8 mouse cellular contexts compared by ENCODE assay signal in genomic region chr2:73313117-73313501, GRCm38 (mm10). TPM values are rescaled to one million over a fixed set of nuclear protein-coding genes. Genes with fewer than 3 reads are reported as not detected.
DNase-seq lines count a peak whose midpoint lies in the region; ATAC-seq lines count a peak whose summit lies in the region.

No protein-coding gene starts in this region.

- peaks cover 24% of the 10 kb centered on the region for H3K36me3 ChIP-seq in embryonic facial prominence, embryonic 10.5 days (replicated peaks)
- peaks cover 39% of the 10 kb centered on the region for H3K36me3 ChIP-seq in liver, embryonic 12.5 days

- peak overlapping the region; percentile 78 for H3K4me2 ChIP-seq in liver, embryonic 12.5 days

- 52% methylated on average over 14 of the region's 14 CpGs for WGBS in embryonic facial prominence, embryonic 10.5 days
- WGBS in liver, embryonic 12.5 days (ENCODE audit: insufficient replicate concordance): 14% methylated on average over 14 of the region's 14 CpGs

- H3K9me3 ChIP-seq in embryonic facial prominence, embryonic 10.5 days: no peaks in the 10 kb centered on the region
- no peaks in the 10 kb centered on the region for H3K9me3 ChIP-seq in liver, embryonic 12.5 days (replicated peaks)

- H3K4me1 ChIP-seq in embryonic facial prominence, embryonic 10.5 days: peaks cover 15% of the 10 kb centered on the region
- peaks cover 28% of the 10 kb centered on the region for H3K4me1 ChIP-seq in liver, embryonic 12.5 days

- H3K27ac ChIP-seq in embryonic facial prominence, embryonic 10.5 days (replicated peaks): peak overlapping the region; percentile 76
- peak overlapping the region; percentile 96 for H3K27ac ChIP-seq in liver, embryonic 12.5 days

- peak overlapping the region; percentile 91 for H3K9ac ChIP-seq in liver, embryonic 12.5 days

- peak; percentile 44 for ATAC-seq in liver, embryonic 12.5 days

- no peaks in the 10 kb centered on the region for H3K27me3 ChIP-seq in embryonic facial prominence, embryonic 10.5 days (replicated peaks; ENCODE audit: low read depth, poor library complexity, severe bottlenecking)
- no peaks in the 10 kb centered on the region for H3K27me3 ChIP-seq in liver, embryonic 12.5 days (replicated peaks)

- DNase-seq in A20 (ENCODE audit: low read depth, low spot score): peak; percentile 84
- DNase-seq in adrenal gland, adult 2 months: peak; percentile 71
- peak; percentile 42 for DNase-seq in embryonic facial prominence, embryonic 10.5 days (ENCODE audit: low spot score)
- DNase-seq in heart, adult 9 months (ENCODE audit: low spot score in 2 of 2): peak; percentile 28 to 60
- DNase-seq in kidney, adult 9 months: peak; percentile 68
- DNase-seq in neural tube, embryonic 10.5 days (ENCODE audit: extremely low spot score, low spot score): peak; percentile 36
- DNase-seq in testis, postnatal 14 days (ENCODE audit: low spot score): peak; percentile 27

- H3K4me3 ChIP-seq in embryonic facial prominence, embryonic 10.5 days: peak overlapping the region; percentile 74
- peak overlapping the region; percentile 96 for H3K4me3 ChIP-seq in liver, embryonic 12.5 days

RNA-seq across cellular contexts. Expression of gene Cir1, which starts 0.6 kb away (rescaled TPM):
- total RNA-seq in adrenal gland, adult 2 months (2021): 10 to 100 TPM; 14.0 to 21.7 TPM
- polyA plus RNA-seq in adrenal gland, adult 2 months (2012; rRNA removed): 0.36 and 0.40 TPM in 2 replicates
- polyA plus RNA-seq in embryonic facial prominence, embryonic 10.5 days (2016; fragmentation: Nextera tagmentation; extraction: Ambion mirVana): 16.8 and 18.0 TPM in 2 replicates
- 17.4 and 19.1 TPM in 2 replicates for polyA plus RNA-seq in liver, embryonic 12.5 days (2016; fragmentation: Nextera tagmentation; extraction: Ambion mirVana)

RNA-seq across cellular contexts. Expression of gene Scrn3, which starts 0.7 kb away (rescaled TPM):
- 10 to 100 TPM; 19.1 to 28.1 TPM for total RNA-seq in adrenal gland, adult 2 months (2021)
- polyA plus RNA-seq in adrenal gland, adult 2 months (2012; rRNA removed): 3.8 and 4.6 TPM in 2 replicates
- 14.7 and 15.3 TPM in 2 replicates for polyA plus RNA-seq in embryonic facial prominence, embryonic 10.5 days (2016; fragmentation: Nextera tagmentation; extraction: Ambion mirVana)
- polyA plus RNA-seq in liver, embryonic 12.5 days (2016; fragmentation: Nextera tagmentation; extraction: Ambion mirVana): 27.1 and 28.3 TPM in 2 replicates

RNA-seq across cellular contexts. Expression of gene Sp9, which starts 41.4 kb away (rescaled TPM):
- not detected for total RNA-seq in adrenal gland, adult 2 months (2021)
- not detected in 2 replicates for polyA plus RNA-seq in adrenal gland, adult 2 months (2012; rRNA removed)
- 0.39 and 0.67 TPM in 2 replicates for polyA plus RNA-seq in embryonic facial prominence, embryonic 10.5 days (2016; fragmentation: Nextera tagmentation; extraction: Ambion mirVana)
- polyA plus RNA-seq in liver, embryonic 12.5 days (2016; fragmentation: Nextera tagmentation; extraction: Ambion mirVana): not detected in 2 replicates

Comparison
In these comparisons a context has a peak if more than half of its experiments do, and no peak if none do; other contexts are left out.
1. Peak in every context shown above with its lines: DNase-seq, ATAC-seq, H3K4me3 ChIP-seq and H3K27ac ChIP-seq.
2. DNase-seq: peak in every context shown above with its lines; median percentile 84 in A20; 71 in adrenal gland, adult 2 months; 68 in kidney, adult 9 months; 44 in heart, adult 9 months; 42 in embryonic facial prominence, embryonic 10.5 days; 36 in neural tube, embryonic 10.5 days; 27 in testis, postnatal 14 days.
3. RNA of gene Cir1, which starts 0.6 kb away (polyA plus RNA-seq): 16.8 to 18.0 TPM in embryonic facial prominence, embryonic 10.5 days and 17.4 to 19.1 TPM in liver, embryonic 12.5 days; 0.36 to 0.40 TPM in adrenal gland, adult 2 months; every median in the first group is over 10 times any median in the second.